Mouse (Mus musculus) G1E-ER4 (cell line): Measurements from ENCODE around the gene 1110008L16Rik. TPM values are rescaled to one million over a fixed set of nuclear protein-coding genes. Genes with fewer than 3 reads are reported as not detected.
A peak's percentile ranks its signal among the peaks of the same experiment; 100 is the strongest.

Experiments used
- GATA1 ChIP-seq: IDR thresholded peaks from one replicate; pipeline ENCODE4 v1.8.0; 2012; ENCODE audit warnings: low read length, inconsistent platforms
- polyA plus RNA-seq: library from polyadenylated mRNA; stranded (reverse); fragments of >175 nt; gene quantifications from 2 replicates; pipeline ENCODE4 v1.2.3, GENCODE M21; 2012

1110008L16Rik gene
- polyA plus RNA-seq, 1 experiment: 1.5 TPM

DNA sequence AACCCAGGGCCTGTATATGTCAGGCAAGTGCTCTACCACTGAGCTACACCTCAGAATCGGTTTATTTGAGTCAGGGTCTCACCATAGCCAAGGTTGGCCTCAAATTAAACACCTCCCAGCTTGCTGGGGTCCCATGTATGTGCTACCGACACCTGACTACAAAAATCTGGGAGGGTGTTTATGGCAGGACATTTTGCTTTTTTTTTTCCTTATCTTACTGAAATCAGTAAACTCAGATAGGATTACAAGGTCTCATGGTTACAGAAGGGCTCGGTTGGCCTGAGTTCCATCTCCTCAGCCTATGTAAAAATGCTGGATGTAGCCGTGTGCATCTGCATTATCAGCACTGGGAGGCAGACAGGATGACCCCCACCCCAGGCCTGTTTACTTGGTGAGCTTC lies 29.4 kb downstream of the 1110008L16Rik start:
- no peak for TF ChIP-seq GATA1

DNA sequence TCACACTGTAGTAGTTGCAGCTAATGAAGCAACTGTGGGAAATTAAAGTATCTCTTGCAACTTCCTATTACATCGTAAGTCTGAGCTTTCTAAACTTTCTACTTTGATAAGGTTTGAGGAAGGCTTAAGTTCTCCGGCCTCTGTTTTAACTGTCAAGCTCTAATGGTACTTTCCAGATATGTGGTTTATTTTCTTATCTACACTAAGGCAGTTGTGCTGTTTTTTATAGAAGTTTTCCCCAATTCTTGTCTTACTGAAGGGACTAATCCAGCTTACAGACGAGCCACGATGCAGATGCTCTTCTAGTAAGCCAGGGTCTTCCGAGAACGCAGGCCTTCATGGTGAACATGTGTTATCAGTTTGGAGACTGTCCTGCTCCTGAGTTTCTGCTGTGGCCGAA lies 30.0 kb downstream of the 1110008L16Rik start:
- TF ChIP-seq GATA1: peak; percentile 60

GRCm38 (mm10) chr12:55333662-55334061 lies 34.3 kb downstream of the 1110008L16Rik start:
- TF ChIP-seq GATA1: no peak

DNA sequence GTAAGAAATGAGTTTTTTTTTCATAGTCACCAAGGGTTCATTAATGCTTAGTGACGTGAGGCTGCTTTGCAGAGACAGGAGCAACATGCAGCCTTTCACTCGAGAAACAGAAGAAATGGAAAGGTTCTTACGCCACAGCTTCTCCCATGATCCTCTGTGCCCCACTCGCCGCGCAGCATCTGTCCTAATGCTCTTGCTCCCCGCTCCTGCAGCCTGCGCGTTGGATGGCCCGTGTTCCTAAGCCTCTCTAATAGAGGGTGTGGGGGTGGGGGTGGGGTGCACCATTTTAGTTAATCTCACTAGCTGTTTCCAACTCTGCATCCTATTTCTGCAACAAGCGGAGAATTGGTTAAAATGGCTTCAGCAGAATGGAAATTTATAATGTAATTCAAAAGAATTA lies 44.6 kb downstream of the 1110008L16Rik start:
- no peak for TF ChIP-seq GATA1

GRCm38 (mm10) chr12:55344583-55344982 lies 45.2 kb downstream of the 1110008L16Rik start:
- no peak for TF ChIP-seq GATA1

- TF ChIP-seq GATA1: no peak
Observed at GRCm38 (mm10) chr12:55353423-55353822, 54.0 kb downstream of the 1110008L16Rik start.

DNA sequence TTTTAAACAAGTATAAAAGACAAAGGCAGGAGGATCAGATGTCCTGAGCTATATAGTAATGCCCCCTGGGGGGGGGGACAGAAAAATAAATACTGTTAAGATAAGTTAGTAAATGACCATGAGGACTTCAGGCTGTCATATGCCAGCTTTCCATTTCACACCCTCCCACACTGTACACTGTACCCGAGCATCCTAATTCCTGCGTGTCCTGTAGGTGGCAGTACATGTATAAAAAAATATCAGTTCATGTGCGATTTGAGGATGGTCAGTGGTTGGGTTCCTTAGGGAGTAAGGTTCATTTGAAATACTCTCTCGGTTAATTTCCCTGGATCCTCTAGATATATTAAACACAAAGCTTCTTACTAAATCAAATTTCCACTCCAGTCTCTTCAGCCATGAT lies 55.5 kb downstream of the 1110008L16Rik start:
- TF ChIP-seq GATA1: no peak

DNA sequence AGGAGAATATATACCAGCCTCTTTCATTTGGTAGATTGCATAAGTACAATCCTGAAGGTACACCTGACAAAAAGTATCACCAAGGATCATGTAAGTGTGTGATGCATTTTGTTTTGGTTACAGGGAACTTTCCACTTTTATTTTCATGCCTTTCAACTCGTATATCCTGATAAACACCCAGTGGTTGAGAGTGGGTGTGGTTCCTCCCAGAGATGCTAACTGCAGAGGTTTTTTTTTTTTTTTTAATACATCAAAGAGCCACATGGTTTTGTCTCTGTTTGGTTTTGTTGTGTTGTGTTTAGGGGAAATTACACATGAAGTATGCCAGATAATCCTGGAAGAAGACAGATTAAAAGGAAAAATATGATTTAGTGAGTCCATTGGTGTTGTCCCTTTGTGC lies 57.9 kb downstream of the 1110008L16Rik start:
- no peak for TF ChIP-seq GATA1

GRCm38 (mm10) chr12:55360929-55361328 lies 61.6 kb downstream of the 1110008L16Rik start:
- no peak for TF ChIP-seq GATA1

DNA sequence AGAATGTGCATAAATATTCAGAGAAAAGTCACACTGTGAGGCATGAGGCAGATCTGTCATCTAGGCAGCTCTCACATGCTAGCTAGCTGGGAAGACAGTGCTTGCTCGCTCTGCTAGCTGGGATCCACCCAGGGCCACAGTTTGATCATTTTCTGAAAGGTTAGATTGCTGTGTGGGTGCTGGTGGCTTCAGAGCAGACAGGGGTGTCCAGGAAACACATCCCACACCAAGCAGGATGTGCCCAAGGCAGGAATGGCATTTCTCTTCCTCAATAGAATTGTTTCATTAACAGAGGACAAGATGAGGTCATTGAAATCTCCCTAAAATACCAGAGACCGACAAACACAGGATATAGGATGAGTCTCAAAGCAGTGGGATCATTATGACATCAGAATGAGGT lies 65.7 kb downstream of the 1110008L16Rik start:
- TF ChIP-seq GATA1: no peak

DNA sequence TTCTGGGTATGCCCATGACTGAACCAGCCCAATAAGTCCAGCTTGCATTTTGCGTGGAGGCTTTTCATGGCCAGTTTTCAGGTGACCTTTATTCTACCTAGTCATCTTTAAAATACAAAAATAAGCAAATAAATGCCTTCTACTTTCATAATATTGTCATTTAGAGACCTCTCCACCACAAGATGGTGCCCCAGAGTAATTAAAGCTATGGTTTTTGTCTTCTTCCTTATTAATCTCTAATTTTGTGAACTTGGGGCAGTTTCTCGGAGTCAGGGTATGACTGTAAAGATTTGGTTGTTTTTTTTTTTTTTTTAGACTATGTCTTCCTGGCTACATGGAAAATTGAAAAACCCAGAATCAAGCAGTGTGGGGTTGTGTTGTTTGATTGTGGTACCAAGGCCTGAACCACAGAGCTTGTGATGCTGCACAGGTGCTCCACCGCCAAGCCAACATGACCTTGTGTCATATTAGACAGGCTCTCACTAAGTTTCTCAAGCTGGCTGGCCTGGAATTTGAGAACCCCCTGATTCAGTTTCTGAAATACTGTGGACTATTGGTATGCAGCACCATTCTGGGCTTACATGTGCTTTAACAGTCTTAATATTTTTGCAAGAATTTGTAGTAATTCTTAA lies 73.2 kb downstream of the 1110008L16Rik start:
- no peak for TF ChIP-seq GATA1

DNA sequence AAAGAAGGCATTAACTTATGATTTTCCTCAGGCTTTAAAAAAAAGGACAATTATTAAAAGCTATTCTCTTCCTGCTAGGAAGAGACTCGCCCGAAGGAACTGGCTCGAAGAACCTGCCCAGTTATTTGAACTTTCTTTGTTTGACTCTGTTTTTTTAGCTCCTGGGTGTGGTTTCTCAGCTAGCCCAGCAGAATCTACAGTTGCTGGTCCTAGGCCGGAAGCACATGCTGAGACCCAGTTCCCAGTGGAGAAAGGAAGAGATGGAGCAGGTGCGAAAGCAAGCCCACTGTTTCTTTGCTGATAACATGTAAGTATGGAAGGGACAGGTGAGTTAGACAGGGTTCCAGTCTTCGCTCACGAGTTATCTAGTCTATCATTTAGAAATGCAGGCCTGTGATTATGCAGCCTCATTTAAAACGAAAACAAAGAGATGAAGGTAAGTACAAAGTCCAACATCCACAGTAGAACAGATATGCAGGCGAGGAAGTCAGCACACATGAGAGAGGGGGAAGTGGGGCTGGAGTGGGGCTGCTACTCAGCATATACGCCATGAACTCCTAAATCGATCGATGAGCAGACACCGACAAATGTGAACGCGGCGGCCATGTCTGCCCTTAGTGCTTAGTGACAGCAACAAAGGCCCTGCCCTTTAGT lies 77.7 kb downstream of the 1110008L16Rik start:
- no peak for TF ChIP-seq GATA1

DNA sequence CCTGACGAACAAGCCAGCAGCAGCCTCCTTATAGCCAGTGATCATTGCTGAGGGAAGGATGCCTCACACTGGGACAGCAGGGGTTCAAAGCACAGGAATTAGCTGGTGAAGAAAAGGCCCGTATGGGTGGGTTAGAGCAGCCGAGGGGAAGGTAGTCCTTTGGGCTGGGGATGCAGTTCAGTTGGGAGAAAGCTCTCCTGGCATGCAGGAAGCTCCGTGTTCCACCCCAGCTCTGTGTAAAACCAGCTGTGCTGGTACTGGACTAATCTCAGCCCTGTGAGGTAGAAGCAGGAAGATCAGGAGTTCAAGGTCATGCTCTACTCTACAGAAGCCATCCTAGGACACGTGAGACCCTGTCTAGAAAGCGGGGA lies 78.2 kb downstream of the 1110008L16Rik start:
- no peak for TF ChIP-seq GATA1

- TF ChIP-seq GATA1: no peak
Observed at GRCm38 (mm10) chr12:55384023-55384749, 84.8 kb downstream of the 1110008L16Rik start, which contains the start of gene Psma6. Gene Psma6 (plus strand): TSS chr12:55384222.

DNA sequence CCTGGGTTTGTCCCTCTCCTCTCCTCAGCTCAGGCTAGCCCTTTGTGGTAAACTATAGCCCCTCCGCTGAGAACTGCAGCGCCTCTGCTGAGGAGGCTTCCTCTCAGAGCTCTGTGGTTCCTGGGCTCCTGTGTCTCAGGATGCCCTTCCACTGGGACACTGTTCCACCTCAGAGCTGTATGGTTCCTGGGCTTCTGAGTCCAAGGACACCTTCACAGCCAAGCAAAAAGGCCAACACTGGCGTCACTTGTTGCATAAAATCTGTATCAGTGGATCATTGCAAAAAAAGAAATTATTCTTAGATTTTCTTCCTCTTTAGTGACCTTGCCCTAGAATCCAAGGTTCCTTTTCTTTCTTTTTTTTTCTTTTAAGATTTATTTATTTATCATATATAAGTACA lies 85.4 kb downstream of the 1110008L16Rik start:
- no peak for TF ChIP-seq GATA1

- no peak for TF ChIP-seq GATA1
Observed at GRCm38 (mm10) chr12:55385931-55386330, 86.6 kb downstream of the 1110008L16Rik start.

GRCm38 (mm10) chr12:55386456-55386855 lies 87.1 kb downstream of the 1110008L16Rik start:
- TF ChIP-seq GATA1: no peak
